Mouse (Mus musculus) 3134 (cell line): ENCODE results near the gene Foxa1.

Experiments
- DNase-seq: peaks from one replicate; pipeline ENCODE4 v3.0.0-alpha.2; 2011; ENCODE audit warnings: low spot score; ENCODE audit not compliant: insufficient read length; ENCODE audit errors: extremely low read depth

The Foxa1 gene

DNA sequence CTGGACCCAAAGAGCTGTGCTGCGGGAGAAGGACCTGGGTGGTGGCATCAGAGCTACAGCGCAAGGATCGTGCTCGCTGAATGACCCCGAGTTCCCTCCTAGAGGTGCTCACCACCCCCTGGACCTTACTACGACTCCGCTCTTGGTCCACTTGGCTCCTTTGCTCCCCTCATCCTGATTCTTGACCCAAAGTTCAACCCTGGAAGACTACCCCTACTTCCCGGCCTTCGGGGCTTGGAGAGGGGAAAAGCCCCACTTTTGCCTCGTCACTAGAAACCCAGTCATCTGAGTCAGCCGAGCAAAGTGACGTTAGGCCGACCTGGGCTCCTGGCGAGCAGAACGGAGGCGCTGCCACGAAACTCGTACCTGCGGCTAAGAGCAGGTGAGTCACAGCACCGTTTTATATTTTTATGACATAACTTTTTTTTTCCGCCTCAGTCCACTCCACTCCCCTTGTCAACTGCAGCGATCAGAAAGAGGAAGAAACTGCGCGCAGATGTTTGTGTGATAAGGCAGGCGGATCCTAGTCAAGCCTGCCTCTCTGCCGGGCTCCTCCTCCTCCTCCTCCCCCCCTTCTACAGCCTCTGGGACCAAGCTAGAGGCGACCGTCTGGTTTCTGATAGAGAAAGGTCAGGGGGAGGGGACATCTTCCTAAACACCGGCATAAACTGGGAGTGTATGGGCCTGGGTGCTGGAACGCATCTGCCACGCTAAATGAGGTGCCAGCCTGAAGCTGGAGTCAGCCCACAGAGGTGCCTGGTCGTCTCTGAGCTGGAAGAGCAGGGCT, at the start of gene Foxa1:
Foxa1 (minus strand) TSS at position 502 of the 787 bp plus-strand sequence.
- no peak for DNase-seq

DNA sequence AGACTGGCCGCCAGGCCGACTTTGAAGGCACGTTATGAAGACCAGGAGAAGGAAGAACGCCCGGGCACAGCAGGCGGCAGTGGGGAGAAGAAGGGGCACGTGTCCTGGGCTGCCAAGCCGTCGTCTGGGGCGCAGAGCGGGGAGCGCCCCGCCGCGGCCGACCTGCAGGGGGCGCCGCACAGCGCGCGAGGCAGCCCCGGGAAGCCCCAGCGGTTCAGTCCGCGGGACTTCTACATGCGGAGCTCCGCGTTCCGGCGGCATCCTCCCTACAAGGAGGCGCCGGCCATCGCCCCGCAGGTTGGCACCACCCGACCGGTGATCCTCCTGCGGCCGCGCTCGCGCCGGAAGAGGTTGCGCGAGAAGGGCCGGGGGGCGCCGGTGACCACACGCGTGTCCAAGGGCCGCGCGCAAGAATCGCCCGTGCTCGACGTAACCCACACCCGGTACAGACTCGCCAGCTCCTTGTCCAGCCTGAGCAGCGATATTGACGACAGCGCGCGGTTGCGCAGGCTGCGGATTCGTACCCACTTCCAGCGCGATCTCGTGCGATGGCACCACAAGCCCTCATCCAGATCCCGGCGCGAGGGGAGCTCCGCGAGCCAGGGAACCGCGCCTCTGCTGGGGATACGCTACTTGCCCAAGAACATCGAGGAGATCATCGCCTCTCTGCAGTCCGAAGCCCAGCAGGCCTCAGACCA, 29.4 kb upstream of the Foxa1 start:
- peak; percentile 10 for DNase-seq

GRCm38 (mm10) chr12:57572415-57572814, 25.7 kb upstream of the Foxa1 start:
- no peak for DNase-seq

DNA sequence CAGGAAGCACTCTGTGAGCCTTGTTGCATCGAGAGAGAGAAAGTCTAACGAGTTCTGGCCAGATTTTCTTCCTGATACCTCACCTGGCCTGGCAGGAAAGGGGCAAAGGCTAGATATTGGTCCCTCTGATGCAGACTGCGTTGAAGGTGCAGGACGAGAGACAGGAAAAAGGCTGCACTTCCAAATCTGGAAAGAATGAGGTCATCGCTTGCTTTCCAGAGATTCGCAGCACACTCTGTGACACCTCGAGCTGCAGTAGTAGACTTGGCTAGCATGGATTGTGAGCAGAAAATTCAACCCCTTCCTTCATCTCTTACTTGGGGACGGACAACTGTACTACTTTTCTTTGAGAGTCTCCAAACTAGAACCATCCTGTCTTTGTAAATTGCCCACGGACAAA, 25.1 kb upstream of the Foxa1 start:
- no peak for DNase-seq

DNA sequence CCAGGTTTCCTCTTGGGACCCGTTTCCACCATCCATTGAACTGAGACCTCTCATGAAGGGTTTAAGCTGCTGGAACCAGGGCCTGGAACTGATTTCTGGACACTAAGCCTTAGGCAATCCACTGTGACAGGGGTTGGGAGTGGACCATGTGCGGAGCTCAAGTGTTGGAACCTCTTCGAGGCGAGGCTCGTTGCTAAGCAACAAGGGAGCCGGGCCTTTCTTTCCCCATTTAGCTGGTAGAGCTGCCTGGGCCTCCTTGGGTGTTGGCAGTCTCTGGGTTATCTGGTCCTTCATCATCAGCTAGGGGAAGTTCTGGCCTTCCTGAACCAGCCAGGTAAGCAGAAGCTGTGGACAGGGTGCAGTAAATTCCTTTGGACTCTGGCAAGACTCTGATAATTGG, 17.2 kb upstream of the Foxa1 start, which contains the start of gene Ttc6:
Ttc6 (plus strand) TSS at position 205 of the 400 bp plus-strand sequence.
- no peak for DNase-seq

DNA sequence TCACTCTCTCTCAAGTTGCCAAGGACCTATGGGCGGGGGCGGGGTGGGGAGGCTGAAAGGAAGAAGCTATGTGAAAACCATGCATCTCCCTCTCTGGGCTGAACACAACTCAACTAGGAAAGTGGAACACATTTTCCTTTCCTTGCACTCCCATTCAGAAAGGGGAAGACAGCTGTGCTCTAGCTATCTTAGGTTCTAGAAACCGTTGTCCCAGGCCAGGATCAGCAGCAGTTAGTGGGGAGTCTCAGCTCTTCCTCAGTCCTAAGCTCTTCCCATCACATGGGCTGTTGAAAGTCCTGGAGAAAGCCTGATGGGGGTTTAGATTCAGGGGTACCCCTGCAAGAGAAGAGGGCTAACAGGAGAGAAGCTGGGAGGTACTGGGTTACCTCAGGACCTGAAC, 7.4 kb upstream of the Foxa1 start:
- no peak for DNase-seq

DNA sequence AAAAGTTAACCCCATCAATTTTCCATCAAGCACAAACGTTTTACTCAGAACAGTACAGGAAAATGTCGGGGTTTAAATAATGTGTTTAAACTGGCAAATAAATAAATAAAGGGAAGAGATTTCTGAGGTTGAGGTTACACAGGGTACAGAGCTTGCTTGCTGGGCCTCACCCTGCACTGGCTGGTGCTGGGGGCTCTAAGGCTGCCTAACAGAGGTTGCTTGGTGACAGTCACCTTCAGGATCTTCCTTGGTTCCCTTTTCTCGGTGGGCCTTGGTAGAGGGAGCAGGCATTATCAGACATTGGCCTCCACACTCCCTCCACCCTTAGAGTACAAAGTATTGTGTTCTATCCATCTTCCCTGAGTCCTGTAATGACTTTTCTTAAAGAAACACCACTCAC, 5.6 kb upstream of the Foxa1 start:
- no peak for DNase-seq

DNA sequence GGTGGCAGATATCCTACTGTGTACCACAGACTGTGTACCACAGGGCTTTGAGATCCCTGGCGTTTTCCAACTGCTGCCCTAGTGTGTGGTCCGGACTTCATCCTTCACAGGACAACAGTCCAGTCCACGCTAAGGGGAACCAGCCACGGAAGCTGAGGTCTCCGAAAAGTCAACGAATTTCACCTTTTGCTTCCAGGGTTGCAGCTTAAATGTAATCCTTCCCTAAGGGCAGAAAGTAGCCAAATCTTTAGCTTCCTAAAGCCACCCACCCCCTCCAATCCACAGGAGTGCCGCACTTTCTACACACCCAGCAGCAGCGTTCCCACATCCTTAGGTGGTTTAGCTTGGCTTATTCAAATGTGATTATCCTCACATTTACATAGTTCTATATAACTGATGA, 4.2 kb upstream of the Foxa1 start:
- no peak for DNase-seq

GRCm38 (mm10) chr12:57550181-57550808, 3.6 kb upstream of the Foxa1 start:
- no peak for DNase-seq

- DNase-seq: no peak
Observed at GRCm38 (mm10) chr12:57549667-57550160, 3.0 kb upstream of the Foxa1 start.

GRCm38 (mm10) chr12:57548981-57549666, 2.4 kb upstream of the Foxa1 start:
- no peak for DNase-seq

GRCm38 (mm10) chr12:57548352-57548980, 1.8 kb upstream of the Foxa1 start:
- DNase-seq: no peak

DNA sequence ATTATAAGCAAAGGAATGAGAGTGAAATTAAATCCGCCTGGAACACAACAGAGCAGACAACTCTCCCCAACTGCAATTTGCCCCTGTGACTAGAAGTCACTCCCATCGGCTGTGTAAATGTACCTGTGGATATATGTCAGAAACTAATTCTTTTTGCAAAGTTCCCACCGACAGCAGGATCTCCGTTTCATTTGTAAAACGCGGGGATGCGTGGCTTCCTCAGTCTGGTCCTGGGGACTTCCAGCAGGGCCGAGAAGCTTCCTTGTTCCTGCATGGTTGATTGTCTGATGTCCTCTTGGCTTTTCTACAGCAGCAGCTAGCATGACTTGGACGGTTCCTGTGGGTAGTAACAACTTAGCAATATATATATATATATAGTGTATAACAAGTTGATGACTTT, 1.2 kb upstream of the Foxa1 start:
- DNase-seq: no peak

DNA sequence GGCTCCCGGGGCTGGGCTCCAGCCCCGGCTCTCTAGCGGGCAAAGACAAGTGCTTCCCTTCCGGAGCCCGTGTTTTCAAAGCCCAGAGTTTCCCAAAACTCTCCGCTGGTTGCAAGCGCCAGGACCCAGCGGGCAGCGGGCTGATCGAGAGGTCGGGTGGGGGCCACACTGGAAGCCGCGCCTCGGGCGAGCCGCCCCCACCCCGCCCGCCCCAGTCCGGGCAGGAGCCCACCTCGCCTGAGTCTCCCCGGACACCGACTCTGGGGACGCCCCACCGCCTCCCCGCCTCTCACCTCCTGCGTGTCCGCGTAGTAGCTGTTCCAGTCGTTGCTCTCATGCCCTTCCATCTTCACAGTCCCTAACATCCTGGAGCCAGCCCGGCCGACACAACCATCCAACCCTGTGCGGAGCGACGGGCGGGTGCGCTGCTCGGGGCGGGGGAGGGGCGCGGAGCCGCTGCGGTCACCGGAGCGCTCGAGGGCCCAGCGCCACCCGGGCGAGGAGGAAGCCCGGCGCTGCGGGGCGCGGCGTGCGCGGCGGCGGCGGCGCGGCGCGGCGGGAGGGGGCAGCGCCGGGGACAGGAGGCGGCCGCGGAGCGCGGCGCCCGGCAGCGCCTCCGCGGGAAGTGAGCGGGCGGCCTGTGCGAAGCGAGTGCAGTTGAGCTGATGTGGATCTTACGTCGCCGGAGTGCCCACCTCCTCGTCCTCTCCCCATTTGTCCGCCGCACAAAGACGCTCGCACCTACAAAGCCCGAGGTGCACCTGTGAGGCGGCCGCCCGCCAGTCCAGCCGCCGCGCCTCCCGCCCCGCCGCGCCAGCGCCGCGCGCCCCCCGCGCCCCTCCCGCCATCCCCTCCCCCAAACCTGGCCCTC, 1.1 kb downstream of the Foxa1 start:
- DNase-seq: no peak

- no peak for DNase-seq
Observed at GRCm38 (mm10) chr12:57544641-57545370, 1.9 kb downstream of the Foxa1 start.

DNA sequence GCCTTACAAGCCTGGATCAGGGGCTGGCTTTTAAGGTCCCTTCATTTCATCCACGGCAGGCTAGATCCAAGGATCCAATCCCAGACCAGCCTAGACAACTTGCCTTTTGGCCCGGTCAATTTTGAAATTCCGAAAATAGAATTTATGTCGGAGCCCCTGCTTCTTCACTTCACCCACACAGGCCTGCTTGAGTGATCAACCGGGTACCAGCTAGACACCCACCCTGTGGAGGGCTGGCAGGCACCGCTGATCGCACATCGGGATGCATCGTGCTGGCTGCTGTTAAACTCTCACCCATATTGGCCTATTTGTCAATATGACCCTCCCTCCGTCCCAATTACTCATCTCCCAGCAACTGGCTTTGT, 3.1 kb downstream of the Foxa1 start:
- no peak for DNase-seq

DNA sequence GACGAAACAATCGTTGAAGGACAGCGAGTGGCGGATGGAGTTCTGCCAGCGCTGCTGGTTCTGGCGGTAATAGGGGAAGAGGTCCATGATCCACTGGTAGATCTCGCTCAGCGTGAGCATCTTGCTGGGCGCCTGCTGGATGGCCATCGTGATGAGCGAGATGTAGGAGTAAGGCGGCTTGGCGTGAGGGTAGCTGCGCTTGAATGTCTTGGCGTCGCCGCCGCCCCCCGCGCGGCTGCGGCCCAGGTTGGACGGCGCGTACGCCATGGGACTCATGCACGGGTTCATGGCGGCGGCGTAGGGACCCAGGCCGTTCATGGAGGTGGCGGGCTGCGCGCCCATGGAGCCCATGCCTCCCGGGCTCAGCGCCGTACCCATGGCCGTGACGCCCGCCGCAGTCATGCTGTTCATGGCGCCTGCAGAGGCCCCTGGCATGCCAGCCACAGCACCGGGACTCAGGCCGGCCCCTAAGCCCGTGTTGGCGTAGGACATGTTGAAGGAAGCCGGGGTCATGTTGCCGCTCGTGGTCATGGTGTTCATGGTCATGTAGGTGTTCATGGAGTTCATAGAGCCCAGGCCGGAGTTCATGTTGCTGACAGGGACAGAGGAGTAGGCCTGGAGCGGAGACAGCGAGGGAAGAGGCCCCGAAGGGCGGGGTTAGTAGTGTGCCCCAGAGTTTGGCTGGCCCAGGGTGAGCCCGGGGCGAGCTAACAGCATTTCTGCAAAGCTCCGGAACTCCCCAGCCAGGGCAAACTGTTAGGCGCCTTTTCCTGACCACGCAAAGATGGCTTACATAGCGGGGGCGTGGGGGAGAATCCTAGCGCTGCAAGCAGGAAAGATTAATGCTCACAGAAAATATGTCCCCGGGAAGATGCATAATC, 3.7 kb downstream of the Foxa1 start:
- no peak for DNase-seq
